Mouse (Mus musculus) liver, embryonic 13.5 days (tissue): Measurements from ENCODE around the gene Hspa1a. TPM values are rescaled to one million over a fixed set of nuclear protein-coding genes. Genes with fewer than 3 reads are reported as not detected.

Experiments
- ATAC-seq: fragments of 200-750 bp; cut with Nextera tagmentation; 2 replicates; pipeline ENCODE4 v1.8.0; 2017; ENCODE audit warnings: low read depth, mild to moderate bottlenecking, moderate number of reproducible peaks, moderate library complexity
- DNase-seq: peaks from one replicate; pipeline ENCODE4 v3.0.0; 2022
- H3K27ac ChIP-seq: fragments of 300-500 bp; sonication (generic); 2 replicates; pipeline ENCODE4 v1.5.1; 2015; ENCODE audit warnings: moderate library complexity, mild to moderate bottlenecking, inconsistent platforms
- H3K27me3 ChIP-seq: fragments of 300-500 bp; sonication (generic); 2 replicates; pipeline ENCODE4 v1.6.1; 2015; ENCODE audit warnings: mild to moderate bottlenecking, inconsistent platforms
- H3K36me3 ChIP-seq: fragments of 300-500 bp; sonication (generic); 2 replicates; pipeline ENCODE4 v1.6.1; 2015; ENCODE audit warnings: mild to moderate bottlenecking, inconsistent platforms
- H3K4me1 ChIP-seq: fragments of 300-500 bp; sonication (generic); replicated peaks from 2 replicates; pipeline ENCODE4 v1.6.1; 2015; ENCODE audit warnings: inconsistent platforms
- H3K4me2 ChIP-seq: fragments of 300-500 bp; sonication (generic); 2 replicates; pipeline ENCODE4 v1.6.1; 2015; ENCODE audit warnings: inconsistent platforms, mild to moderate bottlenecking, moderate library complexity
- H3K4me3 ChIP-seq: fragments of 300-500 bp; sonication (generic); replicated peaks from 2 replicates; pipeline ENCODE4 v1.5.1; 2015; ENCODE audit warnings: mild to moderate bottlenecking, inconsistent platforms
- H3K9ac ChIP-seq: fragments of 300-500 bp; sonication (generic); 2 replicates; pipeline ENCODE4 v1.6.1; 2015; ENCODE audit warnings: mild to moderate bottlenecking, inconsistent platforms
- H3K9me3 ChIP-seq: fragments of 300-500 bp; sonication (generic); replicated peaks from 2 replicates; pipeline ENCODE4 v1.6.1; 2016; ENCODE audit warnings: inconsistent platforms
- WGBS: fragments of 180-500 bp; shearing (Covaris S2); methylation state at CpG from one replicate; pipeline ENCODE4 v1.1.7; 2015; ENCODE audit not compliant: insufficient replicate concordance; 5-methylcytosine and 5-hydroxymethylcytosine counted together
- polyA plus RNA-seq: library from polyadenylated mRNA; unstranded; fragments of >200 nt; fragmentation: Nextera tagmentation; extraction: Ambion mirVana; gene quantifications from 2 replicates; pipeline ENCODE4 v1.2.1, GENCODE M21; 2015

Hspa1a gene
- polyA plus RNA-seq, 1 experiment from 2014 or later = 2.1 TPM

DNA sequence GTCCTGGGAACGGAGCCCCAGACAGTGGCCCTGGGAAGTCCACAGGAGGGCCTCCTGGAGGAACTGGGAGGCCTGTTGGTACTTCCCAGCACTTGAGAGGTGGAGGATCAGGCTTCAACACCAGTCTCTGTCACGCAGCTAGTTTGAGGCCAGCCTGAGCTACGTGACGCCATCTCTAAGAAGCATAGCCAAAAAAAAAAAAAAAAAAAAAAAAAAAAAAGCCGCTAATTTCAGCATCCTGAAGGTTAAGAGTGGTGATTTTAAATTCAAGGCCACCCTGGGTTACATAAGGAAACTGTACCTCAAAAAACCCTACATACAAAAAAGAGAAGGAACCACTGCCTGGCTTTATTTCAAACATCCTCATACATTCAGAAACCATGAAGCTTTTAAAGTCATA, 47.7 kb downstream of the Hspa1a start:
- no peak overlapping the region for H3K4me3 ChIP-seq
- H3K27me3 ChIP-seq = no peaks in the 10 kb centered on the region
- ATAC-seq = no peak
- WGBS = 64% methylated on average over 5 of the region's 5 CpGs
- no peak overlapping the region for H3K27ac ChIP-seq
- DNase-seq = no peak
- no peak overlapping the region for H3K4me2 ChIP-seq
- H3K36me3 ChIP-seq = no peaks in the 10 kb centered on the region
- H3K9ac ChIP-seq = no peak overlapping the region
- H3K9me3 ChIP-seq = no peaks in the 10 kb centered on the region
- H3K4me1 ChIP-seq = no peaks in the 10 kb centered on the region

- DNase-seq (no peak), ATAC-seq (peak; percentile 37; the same call in 1 of the 2 replicates)
- Histone ChIP-seq H3K27ac (no peak overlapping the region), H3K9ac (no peak overlapping the region), H3K4me2 (no peak overlapping the region), H3K9me3 (no peaks in the 10 kb centered on the region), H3K27me3 (no peaks in the 10 kb centered on the region), H3K4me1 (no peaks in the 10 kb centered on the region), H3K36me3 (no peaks in the 10 kb centered on the region), H3K4me3 (no peak overlapping the region)
- 42% methylated on average over 6 of the region's 6 CpGs for WGBS
Measured at GRCm38 (mm10) chr17:34922939-34923338, 49.0 kb downstream of the Hspa1a start.

Other genes with a start within 250 kb of the Hspa1a start
- gene C4b, start 228.3 kb downstream of the Hspa1a start, polyA plus RNA-seq = 1.2 and 1.4 TPM in 2 replicates
- gene Cyp21a1, start 167.6 kb downstream of the Hspa1a start, polyA plus RNA-seq = not detected in 2 replicates
- gene Stk19, start 135.2 kb downstream of the Hspa1a start, polyA plus RNA-seq = 19.9 and 20.2 TPM in 2 replicates
- 28.6 and 30.9 TPM in 2 replicates for gene Dxo, start 135.1 kb downstream of the Hspa1a start, polyA plus RNA-seq
- 24.0 and 26.1 TPM in 2 replicates for gene Skiv2l, start 121.9 kb downstream of the Hspa1a start, polyA plus RNA-seq
- gene Nelfe, start 121.8 kb downstream of the Hspa1a start, polyA plus RNA-seq = 60.1 and 65.1 TPM in 2 replicates
- 118 and 133 TPM in 2 replicates for gene Cfb, start 109.6 kb downstream of the Hspa1a start, polyA plus RNA-seq
- 0.54 and 0.80 TPM in 2 replicates for gene Zbtb12, start 92.7 kb downstream of the Hspa1a start, polyA plus RNA-seq
- gene Gm20547, start 90.1 kb downstream of the Hspa1a start, polyA plus RNA-seq = 0.17 TPM in 1 of 2 replicates, not detected in the other
- gene C2, start 73.9 kb downstream of the Hspa1a start, polyA plus RNA-seq = 11.1 and 11.7 TPM in 2 replicates
- gene Ehmt2, start 73.7 kb downstream of the Hspa1a start, polyA plus RNA-seq = 16.8 and 17.7 TPM in 2 replicates
- gene Slc44a4, start 57.7 kb downstream of the Hspa1a start, polyA plus RNA-seq = 1.5 TPM in 2 replicates
- 14.2 and 15.2 TPM in 2 replicates for gene Neu1, start 40.9 kb downstream of the Hspa1a start, polyA plus RNA-seq
- 0.07 and 0.15 TPM in 2 replicates for gene Hspa1b, start 12.9 kb downstream of the Hspa1a start, polyA plus RNA-seq
- not detected in 2 replicates for gene Gm20481, start 2.2 kb downstream of the Hspa1a start, polyA plus RNA-seq
- gene Hspa1l, start 547 bp upstream of the Hspa1a start, polyA plus RNA-seq = 0.10 and 0.34 TPM in 2 replicates
- 163 and 178 TPM in 2 replicates for gene Lsm2, start 9.7 kb upstream of the Hspa1a start, polyA plus RNA-seq
- gene Vars, start 28.8 kb upstream of the Hspa1a start, polyA plus RNA-seq = 110 and 112 TPM in 2 replicates
- gene Vwa7, start 44.4 kb upstream of the Hspa1a start, polyA plus RNA-seq = 0.08 TPM in 2 replicates
- 2.5 and 2.8 TPM in 2 replicates for gene Sapcd1, start 55.9 kb upstream of the Hspa1a start, polyA plus RNA-seq
- gene Msh5, start 74.6 kb upstream of the Hspa1a start, polyA plus RNA-seq = 3.2 and 3.4 TPM in 2 replicates
- gene Clic1, start 77.8 kb upstream of the Hspa1a start, polyA plus RNA-seq = 141 and 147 TPM in 2 replicates
- gene Ddah2, start 86.9 kb upstream of the Hspa1a start, polyA plus RNA-seq = 28.9 and 30.6 TPM in 2 replicates
- gene Ly6g6c, start 93.2 kb upstream of the Hspa1a start, polyA plus RNA-seq = 0.25 and 0.31 TPM in 2 replicates
- 4.1 and 5.2 TPM in 2 replicates for gene Mpig6b, start 94.0 kb upstream of the Hspa1a start, polyA plus RNA-seq
- 0.13 and 0.23 TPM in 2 replicates for gene Ly6g6e, start 104.7 kb upstream of the Hspa1a start, polyA plus RNA-seq
- gene Ly6g6d, start 105.9 kb upstream of the Hspa1a start, polyA plus RNA-seq = 0.35 and 0.47 TPM in 2 replicates
- gene Ly6g6f, start 113.5 kb upstream of the Hspa1a start, polyA plus RNA-seq = 7.2 and 7.3 TPM in 2 replicates
- gene Abhd16a, start 117.1 kb upstream of the Hspa1a start, polyA plus RNA-seq = 51.0 and 54.9 TPM in 2 replicates
- not detected in 2 replicates for gene Ly6g5c, start 136.1 kb upstream of the Hspa1a start, polyA plus RNA-seq
- 0.21 and 0.28 TPM in 2 replicates for gene Ly6g5b, start 143.3 kb upstream of the Hspa1a start, polyA plus RNA-seq
- 14.1 and 14.8 TPM in 2 replicates for gene Gpank1, start 149.3 kb upstream of the Hspa1a start, polyA plus RNA-seq
- gene Csnk2b, start 149.9 kb upstream of the Hspa1a start, polyA plus RNA-seq = 176 and 182 TPM in 2 replicates
- gene D17H6S53E, start 154.2 kb upstream of the Hspa1a start, polyA plus RNA-seq = 3.1 and 3.6 TPM in 2 replicates
- gene Apom, start 159.9 kb upstream of the Hspa1a start, polyA plus RNA-seq = 553 and 573 TPM in 2 replicates
- 22.4 and 27.4 TPM in 2 replicates for gene Bag6, start 163.0 kb upstream of the Hspa1a start, polyA plus RNA-seq
- gene Prrc2a, start 192.7 kb upstream of the Hspa1a start, polyA plus RNA-seq = 45.1 and 51.5 TPM in 2 replicates
- gene Aif1, start 203.9 kb upstream of the Hspa1a start, polyA plus RNA-seq = 17.4 and 18.5 TPM in 2 replicates
- gene Lst1, start 216.3 kb upstream of the Hspa1a start, polyA plus RNA-seq = 21.6 and 29.0 TPM in 2 replicates
- 0.53 and 0.80 TPM in 2 replicates for gene Ltb, start 222.3 kb upstream of the Hspa1a start, polyA plus RNA-seq
- gene Tnf, start 229.9 kb upstream of the Hspa1a start, polyA plus RNA-seq = 0.25 and 0.35 TPM in 2 replicates
- gene Lta, start 233.2 kb upstream of the Hspa1a start, polyA plus RNA-seq = 0.07 and 0.10 TPM in 2 replicates
- gene Gm16181, start 248.7 kb upstream of the Hspa1a start, polyA plus RNA-seq = 0.36 TPM in 1 of 2 replicates, not detected in the other